Mouse (Mus musculus): ENCODE results near the gene Rhot2.

The Rhot2 gene

GRCm38 (mm10) chr17:25841117-25841880 is 3.4 kb downstream of the Rhot2 start, which contains the start of gene Gm20683:
Gm20683 (minus strand) TSS chr17:25841763.
- DNase-seq (ENCODE audit: low read depth, low spot score), result no peak

DNA sequence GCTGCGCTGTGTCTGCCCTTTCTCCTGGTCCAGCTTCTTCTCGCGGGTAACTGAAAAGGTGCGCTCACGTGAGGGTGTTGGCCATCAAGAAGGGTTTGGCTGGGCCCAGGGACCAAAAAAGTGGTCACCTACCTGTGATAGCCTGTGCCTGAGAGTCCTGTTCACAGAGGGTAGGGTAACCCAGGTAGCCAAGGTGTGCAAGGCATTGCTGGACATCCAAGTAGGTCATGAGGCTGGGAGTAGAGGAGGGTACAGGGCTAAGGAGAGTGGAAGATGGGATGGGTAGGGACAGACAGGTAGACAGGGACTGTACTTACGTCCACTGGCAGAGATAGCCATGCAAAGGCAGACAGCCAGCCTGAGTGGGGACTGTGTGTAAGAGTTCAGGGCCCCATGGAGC is 4.1 kb downstream of the Rhot2 start:
- DNase-seq (ENCODE audit: low read depth, low spot score), result no peak

GRCm38 (mm10) chr17:25839455-25840235 is 5.0 kb downstream of the Rhot2 start:
- DNase-seq (ENCODE audit: low read depth, low spot score), result no peak

DNA sequence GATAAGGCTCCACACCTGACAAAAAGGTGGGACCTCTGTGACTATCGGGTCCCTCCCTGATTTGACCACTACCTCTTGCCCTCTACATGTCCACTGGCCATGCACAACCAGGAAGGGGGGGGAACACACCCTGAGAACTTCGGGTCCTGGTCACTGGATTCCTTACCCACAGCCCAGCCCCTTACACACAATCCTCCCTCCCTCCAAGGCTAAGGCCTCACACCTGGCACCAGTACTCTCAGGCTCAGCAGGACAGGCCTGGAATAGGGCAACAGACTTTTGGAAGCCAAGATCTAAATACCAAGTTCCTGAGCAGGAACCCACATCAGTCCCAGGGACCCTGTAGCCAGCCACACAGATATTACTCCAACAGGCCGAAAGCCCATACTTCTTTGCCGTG is 5.7 kb downstream of the Rhot2 start:
- DNase-seq (ENCODE audit: low read depth, low spot score), result no peak

- no peak for DNase-seq (ENCODE audit: low read depth, low spot score)
Observed at GRCm38 (mm10) chr17:25837533-25837932, 7.1 kb downstream of the Rhot2 start.

GRCm38 (mm10) chr17:25837076-25837410 is 7.6 kb downstream of the Rhot2 start, which contains the start of gene Rhbdl1:
Rhbdl1 (minus strand) TSS chr17:25837295.
- DNase-seq (ENCODE audit: low read depth, low spot score), result no peak

- DNase-seq (ENCODE audit: low read depth, low spot score), result no peak
Observed at GRCm38 (mm10) chr17:25836397-25837075, 8.1 kb downstream of the Rhot2 start.

DNA sequence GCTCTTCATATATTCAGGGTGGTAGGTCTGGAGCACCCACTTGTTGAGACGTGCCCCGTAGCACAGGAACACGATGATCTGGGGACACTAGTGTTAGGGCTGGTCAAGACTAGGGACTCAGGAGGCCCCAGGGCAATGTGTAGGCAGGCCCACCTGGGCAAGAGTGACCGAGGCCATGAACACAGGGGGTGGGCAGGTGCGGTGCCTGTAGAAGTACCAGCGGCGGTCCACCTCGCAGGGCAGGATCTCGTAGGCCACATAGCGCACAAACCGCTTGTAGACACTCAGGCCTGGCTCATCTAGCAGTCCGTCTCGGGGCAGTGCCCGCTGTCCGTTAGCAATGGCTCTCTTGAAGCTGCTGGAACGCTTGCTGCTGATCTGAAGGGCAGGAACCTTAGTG is 8.8 kb downstream of the Rhot2 start:
- no peak for DNase-seq (ENCODE audit: low read depth, low spot score)

DNA sequence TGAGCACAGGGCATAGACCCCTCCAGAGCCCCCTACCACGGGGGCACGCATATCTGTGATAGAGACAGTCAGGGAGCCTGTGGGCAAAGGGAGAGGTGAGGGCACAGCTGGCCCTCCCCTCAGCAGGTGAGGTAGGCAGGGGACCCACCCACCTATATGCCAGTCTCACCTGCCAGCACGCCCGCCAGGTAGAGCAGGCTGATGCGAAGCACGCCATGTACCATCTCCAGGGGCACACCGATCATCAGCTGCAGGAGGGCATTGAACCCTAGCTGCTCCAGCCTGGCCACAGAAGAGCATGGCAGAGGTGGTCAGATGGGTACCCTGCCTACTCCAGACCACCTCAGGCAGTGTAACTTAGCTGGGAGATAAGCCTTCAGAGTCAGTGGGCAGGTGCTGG is 9.3 kb downstream of the Rhot2 start:
- no peak for DNase-seq (ENCODE audit: low read depth, low spot score)

DNA sequence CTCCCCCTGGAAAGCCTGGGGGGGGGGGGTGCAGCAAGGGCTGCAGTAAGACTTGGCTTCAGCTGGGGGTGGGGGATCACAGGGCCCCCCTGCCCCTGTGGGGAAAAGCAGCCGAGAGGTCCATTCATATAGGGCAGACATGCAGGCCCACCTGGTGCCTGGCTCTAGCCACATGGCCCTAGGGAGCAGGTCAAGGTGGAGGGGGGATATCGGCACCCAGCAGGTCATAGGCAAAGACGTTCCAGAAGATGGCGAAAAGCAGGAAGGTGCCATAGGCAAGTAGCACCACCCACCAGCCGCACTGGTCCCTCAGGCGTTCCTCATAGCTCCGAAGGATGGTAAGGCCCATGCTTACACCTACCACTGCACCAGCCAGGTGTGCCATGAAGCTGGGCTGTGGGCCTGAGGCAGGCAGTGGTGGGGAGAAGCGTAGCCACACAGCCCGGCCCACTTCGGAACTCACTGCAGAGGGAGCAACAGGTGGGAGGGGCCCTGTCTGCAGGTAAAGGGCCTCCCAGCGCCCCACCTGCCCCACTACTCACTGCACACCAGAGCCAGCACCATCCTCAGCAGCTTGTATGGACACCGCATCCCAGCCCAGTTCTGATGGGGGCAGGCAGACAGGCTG is 9.9 kb downstream of the Rhot2 start:
- no peak for DNase-seq (ENCODE audit: low read depth, low spot score)

DNA sequence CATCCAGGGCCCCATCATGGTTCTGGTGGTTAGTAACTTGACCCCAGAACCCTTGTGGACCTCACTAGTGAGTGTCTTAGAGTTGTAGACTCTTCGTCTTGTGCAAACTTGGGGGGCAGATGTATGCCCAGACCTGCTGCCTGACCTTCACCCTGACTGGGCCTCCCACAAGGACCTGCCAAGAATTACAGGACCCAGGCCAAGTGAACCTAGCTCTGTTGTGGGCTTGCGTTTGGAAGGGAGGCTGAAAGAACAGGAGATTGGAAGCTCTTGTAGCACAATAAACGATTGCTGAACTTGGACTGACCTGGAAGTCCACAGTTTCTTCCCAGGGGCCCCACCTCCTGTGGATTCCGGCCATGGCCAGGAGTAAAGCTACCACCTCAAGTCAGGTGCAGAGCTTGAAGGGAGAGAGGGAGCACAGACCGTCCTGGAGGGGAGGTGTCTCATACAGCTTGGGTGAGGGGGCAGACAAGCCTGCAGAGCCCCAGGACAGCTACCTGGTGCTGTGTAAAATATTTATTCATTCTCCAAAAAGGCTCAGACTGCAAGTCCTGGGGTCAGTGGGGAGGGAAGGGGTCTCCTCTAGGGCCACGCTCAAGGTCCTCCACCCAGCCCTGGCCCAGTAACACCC is 10.6 kb downstream of the Rhot2 start:
- DNase-seq (ENCODE audit: low read depth, low spot score), result no peak

DNA sequence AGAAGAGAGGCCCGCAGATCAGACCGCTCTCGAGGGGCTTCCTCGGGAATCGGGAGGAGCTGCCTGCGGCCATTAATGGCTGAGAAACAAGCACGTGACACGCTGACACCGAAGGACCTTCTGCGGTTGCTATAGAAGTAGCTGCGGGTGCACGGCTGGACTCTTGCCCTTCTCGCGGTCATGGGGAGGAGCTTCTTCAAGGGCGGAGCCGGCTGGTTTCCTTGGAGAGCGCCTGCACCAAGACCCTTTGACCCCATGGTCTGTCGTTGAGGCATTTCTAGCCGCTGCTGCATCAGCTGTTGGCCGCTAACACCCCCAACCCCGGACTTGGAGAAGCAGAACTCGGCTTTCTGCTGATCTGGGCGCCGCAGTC is 11.4 kb downstream of the Rhot2 start, which contains the start of gene Stub1:
Stub1 (minus strand) TSS at position 114 of the 373 bp plus-strand sequence.
- peak; percentile 70 for DNase-seq (ENCODE audit: low read depth, low spot score)

- DNase-seq (ENCODE audit: low read depth, low spot score), result peak; percentile 95
Observed at GRCm38 (mm10) chr17:25832436-25833290, 12.0 kb downstream of the Rhot2 start.

DNA sequence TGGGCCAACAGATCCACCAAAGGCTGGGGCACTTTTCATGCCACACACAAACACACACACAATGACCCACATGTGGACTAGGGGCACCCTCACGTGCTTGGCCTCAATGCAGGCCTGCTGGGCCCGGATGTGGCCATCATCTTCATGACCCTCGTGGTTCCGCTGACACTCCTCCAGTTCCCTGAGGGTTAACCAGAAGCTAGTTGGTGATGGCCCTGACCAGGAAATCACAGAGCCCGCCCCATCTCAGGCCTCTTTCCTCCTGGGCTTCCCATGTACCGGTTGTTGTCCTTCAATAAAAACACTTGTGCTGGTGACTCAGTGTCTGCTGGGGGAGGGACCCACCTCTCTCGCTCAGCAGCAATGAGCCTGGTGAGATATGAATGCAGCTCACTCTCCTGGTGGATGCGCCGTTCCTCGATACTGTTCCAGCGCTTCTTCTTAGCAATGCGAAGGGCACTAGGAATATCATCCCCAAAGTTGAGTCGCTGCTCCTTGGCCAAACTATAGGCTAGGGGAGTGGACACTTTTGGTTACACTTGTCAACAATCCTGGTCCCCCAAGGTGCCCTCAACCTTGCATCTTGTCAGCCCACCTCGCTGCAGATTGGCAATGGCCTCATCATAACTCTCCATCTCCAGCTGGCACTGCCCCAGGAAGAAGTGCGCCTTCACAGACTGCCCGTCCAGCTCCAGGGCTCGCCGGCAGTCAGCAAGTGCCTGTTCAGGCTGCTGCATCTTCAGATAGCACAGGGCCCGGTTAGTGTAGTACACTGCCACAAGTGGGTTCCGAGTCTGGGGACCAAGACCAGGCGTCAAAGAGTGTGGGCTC is 13.0 kb downstream of the Rhot2 start:
- DNase-seq (ENCODE audit: low read depth, low spot score), result no peak

DNA sequence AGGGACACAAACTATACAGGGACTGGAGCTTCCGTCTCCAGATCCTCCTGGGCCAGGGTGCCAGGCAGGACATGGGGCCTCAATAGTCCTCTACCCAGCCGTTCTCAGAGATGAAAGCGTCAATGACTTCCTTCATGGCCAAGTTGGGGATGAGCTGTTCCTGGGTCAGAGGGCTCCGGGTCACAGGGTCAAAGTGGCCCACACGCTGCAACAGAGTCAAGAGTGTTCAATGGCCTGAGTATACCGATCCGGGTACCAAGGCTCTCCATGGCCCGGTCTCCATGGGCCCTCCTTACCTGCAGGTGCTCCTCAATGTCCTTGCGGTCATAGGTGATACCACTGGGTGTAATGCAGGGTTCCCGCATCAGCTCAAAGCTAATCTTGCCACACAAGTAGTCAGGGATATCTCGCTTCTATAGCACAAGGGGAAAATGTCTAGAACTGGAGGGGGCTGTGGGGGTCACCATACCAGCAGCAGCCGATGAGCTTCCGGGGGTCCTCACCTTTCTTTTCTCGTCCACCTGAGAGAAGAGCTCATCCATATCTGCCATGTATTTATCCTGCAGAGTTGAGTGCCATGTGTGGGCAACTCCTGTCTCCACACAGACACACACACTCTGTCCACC is 13.7 kb downstream of the Rhot2 start:
- no peak for DNase-seq (ENCODE audit: low read depth, low spot score)

GRCm38 (mm10) chr17:25830200-25830753 is 14.4 kb downstream of the Rhot2 start:
- no peak for DNase-seq (ENCODE audit: low read depth, low spot score)

- no peak for DNase-seq (ENCODE audit: low read depth, low spot score)
Observed at GRCm38 (mm10) chr17:25829558-25830017, 15.1 kb downstream of the Rhot2 start.

- DNase-seq (ENCODE audit: low read depth, low spot score), result peak; percentile 82
Observed at GRCm38 (mm10) chr17:25828712-25829557, 15.7 kb downstream of the Rhot2 start, which contains the start of gene Jmjd8. Jmjd8 (plus strand) TSS chr17:25828867.

All from brain, embryonic 18.5 days (tissue).